Mouse (Mus musculus) adrenal gland, postnatal 10 days (tissue): ENCODE measurements around the gene Ccndbp1. TPM values are rescaled to one million over a fixed set of nuclear protein-coding genes. Genes with fewer than 3 reads are reported as not detected.
A peak's percentile ranks its signal among the peaks of the same experiment; 100 is the strongest.
"Not testable (repeated sequence)": the region's sequence is repeated elsewhere in the genome, so short reads cannot be mapped to it uniquely, and the experiment has no call there.

ENCODE experiments used
- DNase-seq: peaks from one replicate; pipeline ENCODE4 v3.0.0; 2021; ENCODE audit warnings: mixed read lengths
- long read RNA-seq, 2 experiments: library from polyadenylated mRNA; stranded (forward); transcript quantifications; one replicate each; pipeline ENCODE4 v2.0.0; 2021
- total RNA-seq, 2 experiments: library from RNA; stranded (reverse); gene quantifications; 2 replicates each; pipeline ENCODE4 v1.2.3; 2021

Ccndbp1 gene
- 10 to 100 TPM; 37.2 to 40.6 TPM for total RNA-seq
- long read RNA-seq, experiment 1, transcript Ccndbp1-201 (11 exons, 1,569 nt): major isoform, 38 of 48 reads
- long read RNA-seq, experiment 1, partial matches to known transcripts: 7 of 48 reads
- long read RNA-seq, experiment 1, other reads (novel, unspliced or antisense): 3 of 48 reads
- long read RNA-seq, experiment 2, transcript Ccndbp1-201 (11 exons, 1,569 nt): major isoform, 20 of 27 reads
- long read RNA-seq, experiment 2, partial matches to known transcripts: 4 of 27 reads
- long read RNA-seq, experiment 2, other reads (novel, unspliced or antisense): 1 of 27 reads

DNA sequence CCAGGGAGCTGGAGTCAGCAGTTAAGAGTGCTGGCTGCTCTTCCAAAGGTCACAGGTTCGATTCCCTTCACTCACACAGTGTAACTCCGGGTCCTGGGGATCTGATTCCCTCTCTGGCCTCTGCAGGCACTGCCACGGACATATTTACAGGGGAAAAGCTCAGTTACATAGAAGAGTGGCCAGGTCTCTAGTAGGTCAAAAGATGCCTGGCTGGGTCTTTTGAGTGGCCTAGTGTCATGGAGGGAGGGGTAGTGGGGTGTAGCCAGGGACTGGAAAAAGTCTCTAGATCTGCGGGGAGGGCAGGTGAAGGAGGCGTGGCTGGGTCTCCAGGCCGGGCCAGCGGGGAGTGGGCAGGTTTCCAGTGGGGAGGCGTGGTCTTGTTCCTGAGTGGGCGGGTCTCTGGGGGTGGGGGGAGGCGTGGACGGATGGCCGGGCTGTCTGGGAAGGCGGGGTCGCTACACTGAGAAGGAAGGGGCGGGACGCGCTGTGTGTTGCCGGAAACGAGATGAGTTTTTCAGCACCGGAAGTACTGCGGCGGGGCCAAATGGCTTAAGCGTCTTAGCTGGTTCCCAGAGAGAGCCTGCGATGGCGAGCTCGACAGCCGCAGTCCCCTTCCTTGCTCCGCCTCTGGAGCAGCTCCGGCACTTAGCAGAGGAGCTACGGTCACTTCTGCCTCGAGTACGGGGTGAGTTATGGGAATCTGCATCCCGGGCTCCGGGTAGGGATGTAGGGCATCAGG is at the start of gene Ccndbp1:
TSS of gene Ccndbp1 (plus strand) at position 479 of the 739 bp plus-strand sequence.
- DNase-seq: peak; percentile 97

DNA sequence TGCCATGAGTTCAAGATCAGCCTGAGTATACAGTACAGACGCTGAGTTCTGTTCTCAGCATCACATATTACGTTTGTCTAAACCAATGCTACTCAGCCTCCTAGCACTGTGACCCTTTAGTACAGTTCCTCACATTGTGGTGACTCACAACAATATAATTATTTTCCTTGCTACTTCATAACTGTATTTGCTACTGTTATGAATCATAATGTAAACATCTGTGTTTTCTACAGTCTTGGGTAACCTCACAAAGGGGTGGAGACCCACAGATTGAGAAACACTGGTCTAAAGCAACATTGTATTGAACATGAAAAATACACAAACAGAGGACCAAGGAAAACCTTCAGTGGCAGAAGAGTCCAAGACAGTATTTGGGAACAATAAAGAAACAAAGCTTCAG is 48.8 kb upstream of the Ccndbp1 start:
- DNase-seq: no peak

GRCm38 (mm10) chr2:120959827-120960226 is 48.4 kb upstream of the Ccndbp1 start:
- no peak for DNase-seq

- DNase-seq: no peak
Measured at GRCm38 (mm10) chr2:120960261-120960660, 47.9 kb upstream of the Ccndbp1 start.

GRCm38 (mm10) chr2:120963110-120963509 is 45.1 kb upstream of the Ccndbp1 start:
- DNase-seq: no peak

GRCm38 (mm10) chr2:120965486-120965885 is 42.7 kb upstream of the Ccndbp1 start:
- no peak for DNase-seq

DNA sequence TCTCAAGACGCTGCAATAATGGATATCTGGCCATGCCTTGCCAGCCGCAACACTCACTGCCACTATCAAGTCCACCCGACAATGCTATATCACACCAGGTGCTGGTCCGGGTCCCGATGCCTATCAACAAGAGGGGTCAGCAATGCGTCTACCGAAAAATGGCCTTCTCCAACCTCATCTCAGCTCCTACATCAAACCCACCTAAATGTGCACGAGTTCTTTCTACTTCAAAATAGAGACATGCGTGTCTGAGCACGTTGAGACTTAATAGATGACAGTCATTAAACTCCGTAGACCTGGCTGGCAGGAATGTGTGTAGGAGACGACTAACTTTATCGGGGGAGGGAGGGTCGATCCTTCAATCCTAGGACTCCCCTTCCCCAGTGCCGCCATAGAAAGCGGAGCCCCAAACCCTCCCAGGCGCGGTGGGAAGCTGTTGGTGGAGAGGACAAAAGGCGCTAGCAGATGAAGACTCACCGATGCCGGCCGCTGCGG is 38.1 kb upstream of the Ccndbp1 start:
- peak; percentile 23 for DNase-seq

- peak; percentile 90 for DNase-seq
Measured at GRCm38 (mm10) chr2:120970559-120971080, 37.6 kb upstream of the Ccndbp1 start, which contains the start of gene Ubr1. Gene Ubr1 (minus strand): TSS chr2:120970715.

DNA sequence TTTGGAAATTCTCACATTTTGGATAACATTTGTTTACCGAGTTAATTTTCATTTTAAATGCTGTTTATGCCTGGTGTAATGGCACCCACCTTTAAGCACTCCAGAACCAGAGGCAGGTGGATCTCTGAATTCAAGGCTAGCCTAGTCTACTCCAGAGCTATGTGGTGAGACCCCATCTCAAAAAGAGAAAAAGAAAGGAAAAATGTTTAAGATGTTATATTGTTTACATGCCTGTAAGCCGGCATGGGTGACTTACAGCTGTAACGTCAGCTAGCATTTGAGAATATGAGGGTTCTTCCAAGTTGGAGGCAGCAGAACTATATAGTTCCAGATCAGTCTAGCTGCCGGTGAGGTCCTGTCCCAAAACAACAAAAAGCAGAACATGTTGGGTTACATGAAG is 36.4 kb upstream of the Ccndbp1 start:
- no peak for DNase-seq

DNA sequence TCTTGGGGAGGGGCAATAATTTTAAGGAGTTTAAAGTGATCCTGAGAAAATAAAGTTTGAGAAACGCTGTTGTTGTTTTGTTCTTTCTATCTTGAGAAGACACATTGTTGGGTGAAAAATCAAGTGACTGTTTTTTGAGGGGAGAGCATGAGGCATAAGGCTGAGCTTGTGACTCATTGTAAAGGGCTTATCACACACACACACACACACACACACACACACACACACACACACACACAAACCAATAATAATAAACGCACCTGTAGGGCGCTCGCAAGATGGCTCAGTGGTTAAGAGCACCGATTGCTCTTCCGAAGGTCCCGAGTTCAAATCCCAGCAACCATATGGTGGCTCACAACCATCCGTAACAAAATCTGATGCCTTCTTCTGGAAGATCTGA is 35.9 kb upstream of the Ccndbp1 start:
- not testable (repeated sequence) for DNase-seq

DNA sequence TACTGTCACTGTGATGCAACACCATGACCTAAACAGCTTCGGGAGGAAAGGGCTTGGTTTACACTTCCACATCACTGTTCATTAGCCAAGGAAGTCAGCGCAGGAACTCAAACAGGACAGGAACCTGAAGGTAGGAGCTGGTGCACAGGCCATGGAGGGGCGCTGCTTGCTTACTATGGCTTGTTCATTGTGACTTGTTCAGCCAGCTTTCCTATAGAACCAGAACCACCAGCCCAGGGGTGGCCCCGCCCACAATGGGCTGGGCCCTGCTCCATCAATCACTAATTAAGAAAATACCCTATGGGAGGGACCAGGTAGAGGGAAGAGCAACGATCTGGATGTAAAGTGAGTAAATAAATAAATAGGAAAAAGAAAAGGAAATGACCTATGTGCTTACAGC is 35.2 kb upstream of the Ccndbp1 start:
- DNase-seq: peak; percentile 16

DNA sequence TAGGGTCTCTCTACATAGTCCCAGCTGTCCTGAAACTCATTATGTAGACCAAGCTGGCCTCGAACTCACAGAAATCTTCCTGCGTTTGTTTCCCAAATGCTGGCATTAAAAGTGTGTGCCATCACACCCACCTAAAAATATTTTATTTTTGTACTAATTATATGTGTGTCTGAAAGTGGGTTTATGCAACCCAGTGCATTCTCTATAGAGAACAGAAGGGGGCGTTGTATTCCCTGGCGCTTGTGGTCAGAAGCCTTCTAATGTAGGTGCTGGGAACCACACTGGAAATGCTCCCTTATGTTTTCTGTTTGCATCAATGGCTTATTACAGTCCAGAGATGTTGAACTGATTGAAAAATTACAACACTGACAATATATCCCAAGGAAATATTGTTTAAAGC is 31.9 kb upstream of the Ccndbp1 start:
- no peak for DNase-seq

DNA sequence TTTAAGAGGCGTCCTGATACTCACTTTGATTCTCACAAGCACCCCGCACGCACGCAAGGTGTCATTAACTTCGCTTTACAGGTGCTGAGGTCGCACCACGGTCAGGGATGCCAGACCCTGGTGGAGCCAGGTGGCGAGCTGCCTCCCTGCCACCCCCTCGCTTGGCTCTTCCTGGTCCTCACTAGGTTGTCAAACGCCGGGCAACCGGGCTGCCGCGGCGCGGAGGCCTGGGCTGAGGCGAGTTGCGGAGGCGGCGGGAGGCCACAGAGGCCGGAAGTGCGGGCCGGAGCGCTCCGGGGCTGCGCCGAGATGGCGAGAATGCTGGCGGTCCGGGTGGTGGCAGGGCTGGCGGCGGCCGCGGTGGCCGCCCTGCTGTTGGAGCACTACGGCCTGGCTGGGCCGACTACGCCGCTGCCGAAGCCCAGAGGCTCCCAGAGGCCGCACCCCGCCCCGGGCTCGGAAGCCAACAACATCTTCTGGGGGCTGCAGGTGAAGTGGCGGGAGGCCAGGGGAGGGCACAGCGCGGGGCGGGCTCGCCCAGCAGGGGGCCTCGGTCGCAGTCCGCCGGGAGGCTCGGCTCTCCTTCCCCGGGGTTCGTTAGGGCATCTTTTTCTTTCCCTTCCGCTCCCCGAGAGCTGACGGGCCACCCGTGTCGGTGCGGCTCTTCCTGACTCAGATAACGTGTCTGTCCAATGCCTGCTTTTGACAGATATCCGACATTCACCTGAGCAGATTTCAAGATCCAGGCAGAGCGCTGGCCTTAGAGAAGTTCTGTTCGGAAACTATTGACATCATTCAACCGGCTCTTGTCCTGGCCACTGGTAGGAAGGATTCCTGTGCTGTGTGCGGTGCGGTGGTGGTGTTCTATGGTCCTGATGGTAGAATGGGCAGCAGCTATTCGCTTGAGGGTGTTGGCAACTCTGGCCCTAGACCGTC is 30.9 kb upstream of the Ccndbp1 start, which contains the start of gene Tmem62:
TSS of gene Tmem62 (plus strand) at position 28 of the 936 bp plus-strand sequence.
- peak; percentile 80 for DNase-seq

DNA sequence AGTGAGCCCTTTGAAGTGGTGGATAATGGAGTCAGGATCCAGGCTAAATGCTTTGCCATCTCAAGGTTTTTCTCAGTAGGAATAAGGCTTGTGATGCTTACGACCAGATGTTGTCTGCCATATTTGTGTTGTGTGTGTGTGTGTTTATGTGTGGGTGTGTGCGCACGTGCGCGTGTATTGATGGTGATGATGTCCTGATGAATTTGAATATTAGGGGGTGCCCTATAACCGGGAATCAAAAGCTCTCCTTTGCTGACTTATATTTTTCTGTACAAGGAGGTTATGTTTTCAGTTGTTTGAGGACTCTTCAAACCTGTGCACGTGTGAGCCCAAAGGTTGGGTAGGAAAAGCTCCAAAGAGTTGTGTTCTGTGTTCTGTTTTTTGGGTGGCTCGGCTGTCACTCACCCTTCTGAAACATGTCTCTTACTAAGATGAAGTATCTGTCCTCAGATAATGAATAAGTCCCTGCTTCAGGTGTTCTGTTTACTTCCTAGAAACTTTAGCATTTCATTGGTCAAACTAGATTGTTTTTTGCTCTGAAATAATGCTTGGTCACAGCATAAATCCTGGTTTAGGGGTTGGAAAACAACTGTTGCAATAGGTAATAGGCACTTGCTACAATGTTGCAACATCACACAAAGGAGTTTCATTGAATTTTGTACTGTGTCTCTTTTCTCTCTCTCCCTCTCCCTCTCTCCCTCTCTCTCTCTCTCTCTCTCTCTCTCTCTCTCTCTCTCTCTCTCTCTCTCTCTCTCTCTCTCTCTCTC is 30.1 kb upstream of the Ccndbp1 start:
- DNase-seq: no peak

DNA sequence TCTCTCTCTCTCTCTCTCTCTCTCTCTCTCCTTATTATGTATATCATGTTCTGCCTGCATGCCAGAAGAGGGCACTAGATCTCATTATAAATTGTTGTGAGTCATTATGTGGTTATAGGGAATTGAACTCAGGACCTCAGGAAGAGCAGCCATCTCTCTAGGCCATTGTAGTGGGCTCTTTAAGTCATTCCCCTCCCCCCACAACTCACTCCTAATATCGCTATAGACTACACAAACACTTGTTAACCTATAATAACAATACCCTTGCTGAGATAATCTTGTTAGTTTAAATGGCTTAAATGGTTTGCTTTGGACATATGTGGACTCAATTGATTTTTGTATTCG is 29.5 kb upstream of the Ccndbp1 start:
- DNase-seq: no peak

DNA sequence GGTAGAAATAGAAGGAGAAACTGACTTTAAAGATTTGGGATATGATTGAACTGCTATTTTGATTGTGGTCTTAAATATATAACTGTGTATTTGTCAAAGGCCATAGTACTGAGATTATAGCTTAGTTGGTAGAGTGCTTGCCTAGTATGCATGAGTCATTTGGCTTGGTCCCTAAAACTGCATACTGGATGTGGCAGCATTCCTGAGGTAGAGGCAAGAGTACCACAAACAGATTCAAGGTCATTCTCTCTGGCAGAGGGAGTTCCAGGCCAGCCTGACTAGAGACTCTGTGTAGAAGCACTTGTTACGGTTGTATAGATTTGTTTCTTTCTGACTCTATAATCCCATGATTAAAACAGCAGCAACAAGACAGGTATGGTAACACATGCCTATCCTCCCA is 28.4 kb upstream of the Ccndbp1 start:
- no peak for DNase-seq

DNA sequence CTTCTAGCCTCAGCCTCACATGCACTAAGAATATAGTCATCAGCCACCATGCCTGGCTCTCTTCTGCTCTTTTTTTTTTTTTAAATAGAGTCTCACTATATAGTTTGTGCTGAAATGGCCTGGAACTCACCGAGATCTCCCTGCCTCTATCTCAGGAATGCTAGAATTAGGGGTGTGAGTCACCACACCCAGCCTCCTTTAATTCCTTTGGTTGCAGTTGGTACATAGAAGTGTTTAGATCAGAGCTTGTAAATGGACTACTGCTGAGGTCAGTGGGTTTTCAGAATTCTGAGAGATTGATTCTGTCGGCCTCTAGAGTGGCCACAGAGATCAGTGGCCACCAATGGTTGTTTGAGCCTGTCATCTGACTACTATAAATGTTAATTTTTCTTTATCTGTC is 27.3 kb upstream of the Ccndbp1 start:
- no peak for DNase-seq

- no peak for DNase-seq
Measured at GRCm38 (mm10) chr2:120983611-120984010, 24.6 kb upstream of the Ccndbp1 start.

DNA sequence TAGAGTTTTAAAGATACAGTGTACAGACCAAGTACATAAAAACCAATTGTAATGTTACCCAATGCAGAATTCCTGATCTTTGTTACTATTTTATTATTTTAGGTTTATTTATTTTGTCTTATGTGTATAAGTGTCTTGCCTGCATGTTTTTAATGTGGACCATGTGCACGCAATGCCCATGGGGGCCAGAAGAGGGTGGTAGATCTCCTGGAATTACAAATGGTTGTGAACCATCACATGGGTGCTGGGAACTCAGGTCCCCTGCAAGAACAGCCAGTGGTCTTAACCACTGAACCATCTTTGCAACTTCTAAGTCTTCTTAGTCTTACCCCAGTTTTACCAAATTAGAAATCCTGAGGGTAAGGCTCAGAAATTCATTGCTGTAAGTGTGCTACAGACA is 23.0 kb upstream of the Ccndbp1 start:
- DNase-seq: no peak

DNA sequence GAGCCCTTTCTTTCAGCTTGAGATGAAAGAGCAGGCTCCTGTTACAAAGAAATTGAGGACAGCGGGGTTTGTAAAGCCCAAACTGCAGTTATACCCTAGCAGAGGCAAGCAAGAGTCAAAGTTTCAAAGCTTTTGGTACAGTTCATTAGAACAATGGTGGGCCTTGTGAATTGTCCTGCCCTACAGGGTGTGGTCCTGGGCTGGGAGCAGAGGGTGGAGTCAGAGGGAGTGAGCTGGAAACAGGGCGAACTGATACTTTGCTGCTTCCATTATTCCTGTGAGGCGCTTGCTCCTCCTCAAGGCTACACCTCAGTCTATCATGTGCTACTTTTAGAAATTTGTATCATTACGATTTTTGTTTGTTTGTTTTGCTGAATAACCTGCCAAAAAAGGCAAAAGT is 17.0 kb upstream of the Ccndbp1 start:
- DNase-seq: no peak

DNA sequence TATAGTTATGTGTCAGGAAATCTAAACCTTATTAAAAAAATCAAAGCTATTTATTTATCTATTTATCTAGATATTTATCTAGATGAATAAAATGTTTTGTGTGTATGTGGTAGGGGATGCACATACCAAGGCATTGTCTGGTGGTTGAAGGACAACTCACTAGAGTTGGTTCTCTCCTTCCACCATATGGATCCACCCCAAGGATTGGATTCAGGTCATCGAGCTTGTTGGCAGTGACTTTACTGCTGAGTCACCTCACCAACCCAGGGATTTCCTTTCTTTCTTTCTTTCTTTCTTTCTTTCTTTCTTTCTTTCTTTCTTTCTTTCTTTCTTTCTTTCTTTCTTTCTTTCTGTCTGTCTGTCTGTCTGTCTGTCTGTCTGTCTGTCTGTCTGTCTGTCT is 11.6 kb upstream of the Ccndbp1 start:
- not testable (repeated sequence) for DNase-seq
